Mouse (Mus musculus) Patski (cell line): ENCODE results near the gene Myo1d. TPM values are rescaled to one million over a fixed set of nuclear protein-coding genes. Genes with fewer than 3 reads are reported as not detected.
"Not testable (repeated sequence)": the region's sequence is repeated elsewhere in the genome, so short reads cannot be mapped to it uniquely, and the experiment has no call there.

Source experiments
- ATAC-seq: fragments of 100-300 bp; one replicate; pipeline ENCODE4 v1.8.0; 2021
- CTCF ChIA-PET: fragments of 350-600 bp; sonication (Branson Sonifier 250); formaldehyde crosslinking; loops from one replicate; lab custom pipeline; 2022; ENCODE audit warnings: inconsistent platforms; lab: Charles Lee
- POLR2A ChIA-PET: fragments of 350-600 bp; sonication (Branson Sonifier 250); formaldehyde crosslinking; loops from one replicate; lab custom pipeline; 2022; ENCODE audit warnings: antibody characterized with exemption, inconsistent platforms; lab: Charles Lee
- DNase-seq: peaks from one replicate; pipeline ENCODE4 v3.0.0-alpha.2; 2011; ENCODE audit warnings: low read depth, low spot score
- H3K27me3 ChIP-seq: fragments of 371-371 bp; one replicate; pipeline ENCODE4 v1.5.1; 2021
- CTCF ChIP-seq: fragments of 100-300 bp; IDR thresholded peaks from one replicate; pipeline ENCODE4 v1.5.1; 2021
- in situ Hi-C: fragments of 300-500 bp; cut with MboI; formaldehyde crosslinking; loops from 3 replicates; pipeline ENCODE4 v1.11.1; 2018; ENCODE audit warnings: low pct_unique_long_range_greater_than_20kb, mixed read lengths
- polyA plus RNA-seq: library from polyadenylated mRNA; unstranded; gene quantifications from one replicate; pipeline ENCODE4 v1.2.3, GENCODE M21; 2021

Myo1d gene
- polyA plus RNA-seq, 1 experiment from 2014 or later: 36.9 TPM

GRCm38 (mm10) chr11:80471836-80472605, 307.8 kb downstream of the Myo1d start:
- in situ Hi-C loops: loop anchor here (25.0 kb wide), 1 partner anchor 340 kb away; the partner anchor contains the start of gene Tmem98
- no peaks in the 10 kb centered on the region for H3K27me3 ChIP-seq
- ATAC-seq: no peak
- POLR2A ChIA-PET: no interaction called here
- no peak for TF ChIP-seq CTCF
- no peak for DNase-seq
- CTCF ChIA-PET: no interaction called here

- not testable (repeated sequence) for H3K27me3 ChIP-seq, ATAC-seq, DNase-seq
- in situ Hi-C loops: loop anchor here (5.0 to 25.0 kb wide), 3 partner anchors 99 to 349 kb away; partner anchors contain the start of gene Tmem98
- CTCF ChIA-PET: interaction anchor here (0.8 to 1.4 kb wide), 3 partner anchors 12 to 216 kb away, joined by 3 read pairs; no protein-coding TSS in a partner anchor
- POLR2A ChIA-PET: interaction anchor here (0.6 kb wide), 2 partner anchors 100 to 236 kb away, joined by 3 read pairs; no protein-coding TSS in a partner anchor
- TF ChIP-seq CTCF: peak; percentile 53
Measured at GRCm38 (mm10) chr11:80463605-80464130, 316.2 kb downstream of the Myo1d start.

- TF ChIP-seq CTCF: no peak
- DNase-seq (no peak), ATAC-seq (no peak)
- POLR2A ChIA-PET: no interaction called here
- no peaks in the 10 kb centered on the region for H3K27me3 ChIP-seq
- CTCF ChIA-PET: no interaction called here
- in situ Hi-C loops: loop anchor here (25.0 kb wide), 1 partner anchor 359 kb away; the partner anchor contains the start of gene Tmem98
Measured at GRCm38 (mm10) chr11:80453198-80453597, 326.6 kb downstream of the Myo1d start.

DNA sequence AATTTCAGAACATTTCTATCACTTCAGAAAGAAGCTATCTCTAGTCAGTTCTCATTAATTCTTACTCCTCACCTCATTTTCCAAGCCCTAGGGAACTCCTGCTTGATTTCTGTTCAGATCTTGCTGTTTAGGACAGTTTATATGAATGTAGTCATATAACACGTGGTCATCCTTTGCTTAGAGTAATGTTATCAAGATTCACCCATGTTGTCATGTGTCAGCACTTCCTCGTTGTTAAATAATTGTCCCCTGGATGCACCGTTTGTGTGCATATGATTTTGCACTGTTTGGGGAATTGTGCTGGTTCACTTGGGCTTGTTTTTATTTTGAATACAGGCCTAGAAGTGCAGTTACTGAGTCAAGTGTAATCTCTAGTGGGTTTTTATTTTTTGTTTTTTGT, 327.6 kb downstream of the Myo1d start:
- no peak for TF ChIP-seq CTCF
- no peak for DNase-seq
- ChIA-PET POLR2A (interaction anchor here (0.6 to 0.7 kb wide), 4 partner anchors 97 to 731 kb away, joined by 3 to 9 read pairs (median 4); no protein-coding TSS in a partner anchor), CTCF (interaction anchor here (1.8 kb wide), 1 partner anchor 10 kb away, joined by 4 read pairs; no protein-coding TSS in a partner anchor)
- no peak for ATAC-seq
- in situ Hi-C loops: loop anchor here (25.0 kb wide), 1 partner anchor 360 kb away; the partner anchor contains the start of gene Tmem98
- no peaks in the 10 kb centered on the region for H3K27me3 ChIP-seq

GRCm38 (mm10) chr11:80449859-80450258, 330.0 kb downstream of the Myo1d start:
- no peak for TF ChIP-seq CTCF

GRCm38 (mm10) chr11:80446916-80447315, 332.9 kb downstream of the Myo1d start:
- in situ Hi-C loops: no loop called here
- no peak for TF ChIP-seq CTCF

More at GRCm38 (mm10) chr11:80449859-80450258, 330.0 kb downstream of the Myo1d start:
- POLR2A ChIA-PET: no interaction called here
- no peak for DNase-seq
- no peak for ATAC-seq
- in situ Hi-C loops: loop anchor here (25.0 kb wide), 1 partner anchor 362 kb away; the partner anchor contains the start of gene Tmem98
- CTCF ChIA-PET: interaction anchor here (1.2 to 1.9 kb wide), 2 partner anchors 9 to 13 kb away, joined by 3 to 5 read pairs; no protein-coding TSS in a partner anchor
- no peaks in the 10 kb centered on the region for H3K27me3 ChIP-seq

More at GRCm38 (mm10) chr11:80446916-80447315, 332.9 kb downstream of the Myo1d start:
- ATAC-seq (no peak), DNase-seq (no peak)
- ChIA-PET POLR2A (no interaction called here), CTCF (interaction anchor here (1.3 kb wide), 1 partner anchor 17 kb away, joined by 5 read pairs; no protein-coding TSS in a partner anchor)
- no peaks in the 10 kb centered on the region for H3K27me3 ChIP-seq

Other genes with a start within 250 kb of the Myo1d start
- gene Tmem98, start 30.1 kb upstream of the Myo1d start, polyA plus RNA-seq: 151 TPM
- not detected for gene Spaca3, start 78.3 kb upstream of the Myo1d start, polyA plus RNA-seq